Mouse (Mus musculus) G1E (cell line): Measurements from ENCODE around the gene Adk.

Source experiments
- CTCF ChIP-seq: IDR thresholded peaks from 2 replicates; pipeline ENCODE4 v1.5.1; 2012; ENCODE audit warnings: low read depth, low read length, inconsistent platforms, mixed read lengths
- POLR2AphosphoS5 ChIP-seq: IDR thresholded peaks from 2 replicates; pipeline ENCODE4 v1.6.1; 2012; ENCODE audit warnings: low read depth, low read length, inconsistent platforms; ENCODE audit not compliant: insufficient replicate concordance

DNA sequence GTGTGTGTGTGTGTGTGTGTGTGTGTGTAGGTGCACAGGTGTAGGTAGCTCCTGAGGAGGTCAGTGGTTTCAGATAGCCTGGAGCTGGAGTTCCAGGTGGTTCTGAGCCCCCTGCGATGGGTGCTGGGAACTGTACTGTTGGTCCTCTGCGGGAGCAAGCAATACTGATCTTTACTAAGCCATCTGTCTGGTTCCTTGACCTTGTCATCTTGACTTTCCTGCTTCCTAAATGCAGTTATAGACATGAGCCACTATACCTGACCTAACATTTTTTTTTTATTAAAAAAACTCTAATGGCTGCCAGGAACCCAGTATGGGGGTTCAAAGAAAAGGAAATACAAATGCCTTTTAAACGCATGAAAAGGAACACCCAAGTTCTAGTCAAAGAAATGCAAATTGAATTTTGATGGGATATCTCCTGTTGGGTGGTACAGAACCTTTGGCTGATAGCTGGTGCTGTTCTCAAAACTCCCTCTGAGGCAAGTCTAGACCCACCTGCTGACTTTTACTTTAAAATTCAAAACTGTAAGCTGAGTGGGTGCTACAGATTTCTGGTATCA, 433.7 kb downstream of the Adk start:
- TF ChIP-seq CTCF, result no peak
- no peak for TF ChIP-seq POLR2AphosphoS5
